Mouse (Mus musculus): Measurements from ENCODE around the gene Ehbp1. TPM values are rescaled to one million over a fixed set of nuclear protein-coding genes. Genes with fewer than 3 reads are reported as not detected.
A peak's percentile ranks its signal among the peaks of the same experiment; 100 is the strongest.

Ehbp1 gene
- polyA plus RNA-seq, 2 experiments: 12.1 to 21.4 TPM

GRCm38 (mm10) chr11:22247069-22247468 is 95.0 kb downstream of the Ehbp1 start:
- H3K9me3 ChIP-seq (ENCODE audit: control insufficient read depth, low read length): no peaks in the 10 kb centered on the region
- no peak overlapping the region for H3K4me3 ChIP-seq (replicated peaks; ENCODE audit: low read length)
- H3K27ac ChIP-seq (replicated peaks; ENCODE audit: low read depth, low read length): no peak overlapping the region
- H3K9ac ChIP-seq (ENCODE audit: low read depth, low read length, severe bottlenecking): no peak overlapping the region
- no peak overlapping the region for H3K4me2 ChIP-seq (replicated peaks; ENCODE audit: low read depth, low read length, severe bottlenecking)
- no peak for DNase-seq (ENCODE audit: low spot score)
- no peak for ATAC-seq (ENCODE audit: low FRiP score, low read depth)
- no peaks in the 10 kb centered on the region for H3K4me1 ChIP-seq (ENCODE audit: control insufficient read depth, insufficient read depth, low read length)
- no peak for TF ChIP-seq POLR2A (IDR thresholded peaks at IDR 0.05; ENCODE audit: borderline replicate concordance, extremely low read depth, insufficient read depth, insufficient read length)
- H3K27me3 ChIP-seq (ENCODE audit: control insufficient read depth, insufficient read depth, low read length): no peaks in the 10 kb centered on the region
- H3K36me3 ChIP-seq (ENCODE audit: control insufficient read depth, insufficient read depth, low read length): no peaks in the 10 kb centered on the region

DNA sequence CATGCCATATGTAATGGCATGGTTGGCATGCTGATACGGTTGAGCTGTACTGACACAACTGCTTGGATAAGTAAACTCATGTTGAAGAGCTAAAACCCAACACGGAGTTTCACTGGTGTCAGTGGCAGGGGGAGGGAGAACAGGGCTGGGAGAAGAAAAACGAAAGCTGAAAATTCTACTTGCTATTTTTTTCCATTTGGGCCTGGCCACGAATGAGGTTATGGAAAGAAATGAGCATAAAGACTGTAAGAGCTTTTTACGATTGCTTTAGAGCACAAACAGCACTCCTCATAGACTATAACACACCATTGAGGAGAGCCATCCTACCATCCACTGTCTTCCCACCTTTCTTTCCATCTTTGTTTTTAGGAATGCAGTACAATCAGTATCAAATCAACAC is 106.5 kb downstream of the Ehbp1 start:
- DNase-seq (ENCODE audit: low spot score): no peak
- Histone ChIP-seq H3K4me2 (replicated peaks; ENCODE audit: low read depth, low read length, severe bottlenecking) (no peak overlapping the region), H3K27me3 (ENCODE audit: control insufficient read depth, insufficient read depth, low read length) (no peaks in the 10 kb centered on the region), H3K4me3 (replicated peaks; ENCODE audit: low read length) (no peak overlapping the region), H3K27ac (replicated peaks; ENCODE audit: low read depth, low read length) (no peak overlapping the region), H3K36me3 (ENCODE audit: control insufficient read depth, insufficient read depth, low read length) (peaks cover 9% of the 10 kb centered on the region), H3K4me1 (ENCODE audit: control insufficient read depth, insufficient read depth, low read length) (peaks cover 7% of the 10 kb centered on the region; the same call in 1 of the 2 replicates), H3K9me3 (ENCODE audit: control insufficient read depth, low read length) (no peaks in the 10 kb centered on the region), H3K9ac (ENCODE audit: low read depth, low read length, severe bottlenecking) (no peak overlapping the region)
- ATAC-seq (ENCODE audit: low FRiP score, low read depth): no peak
- WGBS: 75% methylated on average over 5 of the region's 5 CpGs
- no peak for TF ChIP-seq POLR2A (IDR thresholded peaks at IDR 0.05; ENCODE audit: borderline replicate concordance, extremely low read depth, insufficient read depth, insufficient read length)

- Histone ChIP-seq H3K27me3 (ENCODE audit: control insufficient read depth, insufficient read depth, low read length) (no peaks in the 10 kb centered on the region), H3K4me3 (replicated peaks; ENCODE audit: low read length) (no peak overlapping the region), H3K9me3 (ENCODE audit: control insufficient read depth, low read length) (no peaks in the 10 kb centered on the region), H3K27ac (replicated peaks; ENCODE audit: low read depth, low read length) (no peak overlapping the region), H3K9ac (ENCODE audit: low read depth, low read length, severe bottlenecking) (no peak overlapping the region), H3K4me1 (ENCODE audit: control insufficient read depth, insufficient read depth, low read length) (peaks cover 7% of the 10 kb centered on the region; the same call in 1 of the 2 replicates), H3K36me3 (ENCODE audit: control insufficient read depth, insufficient read depth, low read length) (peaks cover 9% of the 10 kb centered on the region), H3K4me2 (replicated peaks; ENCODE audit: low read depth, low read length, severe bottlenecking) (no peak overlapping the region)
- DNase-seq (ENCODE audit: low spot score) (no peak), ATAC-seq (ENCODE audit: low FRiP score, low read depth) (no peak)
- TF ChIP-seq POLR2A (IDR thresholded peaks at IDR 0.05; ENCODE audit: borderline replicate concordance, extremely low read depth, insufficient read depth, insufficient read length): no peak
- 53% methylated on average over 1 of the region's 1 CpGs for WGBS
Measured at GRCm38 (mm10) chr11:22234739-22235138, 107.4 kb downstream of the Ehbp1 start.

GRCm38 (mm10) chr11:22230906-22231305 is 111.2 kb downstream of the Ehbp1 start:
- peak; percentile 71 for DNase-seq (ENCODE audit: low spot score)
- 60% methylated on average over 6 of the region's 6 CpGs for WGBS
- H3K27ac ChIP-seq (replicated peaks; ENCODE audit: low read depth, low read length): no peak overlapping the region

DNA sequence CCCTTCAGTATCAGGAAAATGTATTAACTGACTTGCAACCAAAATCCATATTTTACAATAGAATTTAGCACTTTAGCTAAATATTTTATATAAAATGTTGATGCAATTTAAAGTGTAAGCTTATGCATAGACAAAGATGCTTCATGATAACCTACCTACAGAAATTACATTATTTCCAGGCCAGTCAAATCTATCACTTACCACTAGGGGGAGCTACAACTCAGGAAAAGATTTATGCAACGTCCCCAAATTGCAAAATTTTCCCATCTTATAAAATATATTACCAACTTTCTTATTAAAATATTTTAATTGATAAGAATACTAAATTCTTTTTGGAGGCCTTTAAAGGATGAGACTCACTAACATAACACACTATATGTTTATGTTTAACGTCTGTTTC is 116.5 kb downstream of the Ehbp1 start:
- peaks cover under 1% of the 10 kb centered on the region; the same call in 1 of the 2 replicates for H3K4me1 ChIP-seq (ENCODE audit: control insufficient read depth, insufficient read depth, low read length)
- no peak overlapping the region for H3K4me2 ChIP-seq (replicated peaks; ENCODE audit: low read depth, low read length, severe bottlenecking)
- 0 out of 2 replicates have a peak, but pooled peaks cover 8% of the 10 kb centered on the region for H3K36me3 ChIP-seq (ENCODE audit: control insufficient read depth, insufficient read depth, low read length)
- H3K9me3 ChIP-seq (ENCODE audit: control insufficient read depth, low read length): no peaks in the 10 kb centered on the region
- H3K27ac ChIP-seq (replicated peaks; ENCODE audit: low read depth, low read length): no peak overlapping the region
- DNase-seq (ENCODE audit: low spot score) (peak; percentile 63), ATAC-seq (ENCODE audit: low FRiP score, low read depth) (no peak)
- H3K4me3 ChIP-seq (replicated peaks; ENCODE audit: low read length): no peak overlapping the region
- WGBS: 43% methylated on average over 2 of the region's 2 CpGs
- no peaks in the 10 kb centered on the region for H3K27me3 ChIP-seq (ENCODE audit: control insufficient read depth, insufficient read depth, low read length)
- no peak for TF ChIP-seq POLR2A (IDR thresholded peaks at IDR 0.05; ENCODE audit: borderline replicate concordance, extremely low read depth, insufficient read depth, insufficient read length)
- no peak overlapping the region for H3K9ac ChIP-seq (ENCODE audit: low read depth, low read length, severe bottlenecking)

More at GRCm38 (mm10) chr11:22230906-22231305, 111.2 kb downstream of the Ehbp1 start:
- no peak for TF ChIP-seq POLR2A (IDR thresholded peaks at IDR 0.05; ENCODE audit: borderline replicate concordance, extremely low read depth, insufficient read depth, insufficient read length)
- no peak overlapping the region for H3K9ac ChIP-seq (ENCODE audit: low read depth, low read length, severe bottlenecking)
- H3K4me3 ChIP-seq (replicated peaks; ENCODE audit: low read length): no peak overlapping the region
- ATAC-seq (ENCODE audit: low FRiP score, low read depth): peak; percentile 74; the same call in 1 of the 2 replicates
- no peak overlapping the region for H3K4me2 ChIP-seq (replicated peaks; ENCODE audit: low read depth, low read length, severe bottlenecking)
- H3K36me3 ChIP-seq (ENCODE audit: control insufficient read depth, insufficient read depth, low read length): peaks cover 5% of the 10 kb centered on the region; the same call in 1 of the 2 replicates
- H3K9me3 ChIP-seq (ENCODE audit: control insufficient read depth, low read length): no peaks in the 10 kb centered on the region
- H3K4me1 ChIP-seq (ENCODE audit: control insufficient read depth, insufficient read depth, low read length): peaks cover 7% of the 10 kb centered on the region; the same call in 1 of the 2 replicates
- no peaks in the 10 kb centered on the region for H3K27me3 ChIP-seq (ENCODE audit: control insufficient read depth, insufficient read depth, low read length)

DNA sequence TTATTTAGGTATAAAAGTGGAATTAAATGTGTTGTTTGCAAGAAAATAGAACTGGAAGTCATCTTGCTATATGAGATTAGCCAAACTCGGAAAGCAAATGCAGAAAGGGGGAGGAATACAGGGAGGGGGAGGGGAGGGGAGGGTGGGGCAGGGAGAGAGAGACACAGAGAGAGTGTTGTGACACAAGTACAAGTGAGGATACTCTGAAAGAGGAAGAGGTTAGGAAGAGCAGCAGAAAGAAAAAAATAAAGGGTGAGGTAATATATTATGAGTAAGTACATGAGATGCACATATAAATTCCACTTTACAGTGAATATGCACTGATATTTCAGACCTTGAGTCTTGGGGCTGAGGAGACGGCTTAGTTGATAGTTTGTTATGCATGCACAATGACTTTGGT is 123.9 kb downstream of the Ehbp1 start:
- no peak for TF ChIP-seq POLR2A (IDR thresholded peaks at IDR 0.05; ENCODE audit: borderline replicate concordance, extremely low read depth, insufficient read depth, insufficient read length)
- no peak overlapping the region for H3K4me2 ChIP-seq (replicated peaks; ENCODE audit: low read depth, low read length, severe bottlenecking)
- no peaks in the 10 kb centered on the region for H3K9me3 ChIP-seq (ENCODE audit: control insufficient read depth, low read length)
- no peak overlapping the region for H3K4me3 ChIP-seq (replicated peaks; ENCODE audit: low read length)
- no peaks in the 10 kb centered on the region for H3K4me1 ChIP-seq (ENCODE audit: control insufficient read depth, insufficient read depth, low read length)
- no peaks in the 10 kb centered on the region for H3K36me3 ChIP-seq (ENCODE audit: control insufficient read depth, insufficient read depth, low read length)
- DNase-seq (ENCODE audit: low spot score) (no peak), ATAC-seq (ENCODE audit: low FRiP score, low read depth) (no peak)
- no peak overlapping the region for H3K27ac ChIP-seq (replicated peaks; ENCODE audit: low read depth, low read length)
- no peaks in the 10 kb centered on the region for H3K27me3 ChIP-seq (ENCODE audit: control insufficient read depth, insufficient read depth, low read length)
- no peak overlapping the region for H3K9ac ChIP-seq (ENCODE audit: low read depth, low read length, severe bottlenecking)
- WGBS: 65% methylated on average over 2 of the region's 2 CpGs
